Mouse (Mus musculus) lung, adult 2 months (tissue): Measurements from ENCODE around the gene Pla2g2c. TPM values are rescaled to one million over a fixed set of nuclear protein-coding genes. Genes with fewer than 3 reads are reported as not detected.
A peak's percentile ranks its signal among the peaks of the same experiment; 100 is the strongest.

Source experiments
- DNase-seq: peaks from one replicate; pipeline ENCODE4 v3.0.0; 2022
- H3K4me1 ChIP-seq: fragments of 200-500 bp; 2 replicates; pipeline ENCODE4 v1.6.1; 2011; ENCODE audit warnings: low read length; ENCODE audit not compliant: control insufficient read depth, insufficient read depth
- H3K4me3 ChIP-seq: fragments of 200-500 bp; replicated peaks from 2 replicates; pipeline ENCODE3; 2011; ENCODE audit warnings: low read depth, mild to moderate bottlenecking, control low read depth, low read length; ENCODE audit errors: extremely low read depth
- CTCF ChIP-seq: fragments of 200-500 bp; IDR thresholded peaks from 2 replicates; pipeline ENCODE4 v1.5.1; 2011; ENCODE audit warnings: mild to moderate bottlenecking, low read length, control low read depth; ENCODE audit not compliant: insufficient read depth
- POLR2A ChIP-seq: fragments of 200-500 bp; IDR thresholded peaks from 2 replicates; pipeline ENCODE4 v1.6.1; 2011; ENCODE audit warnings: low read depth, mild to moderate bottlenecking, control low read depth, low read length, borderline replicate concordance; ENCODE audit errors: extremely low read depth
- whole genome bisulfite sequencing: fragments of 180-500 bp; shearing (Covaris S2); methylation state at CpG from one replicate; pipeline ENCODE4 v1.1.7; 2018; 5-methylcytosine and 5-hydroxymethylcytosine counted together
- polyA plus RNA-seq: library from polyadenylated mRNA; depleted of rRNA; stranded (reverse); fragments of >200 nt; gene quantifications from 2 replicates; pipeline ENCODE4 v1.2.3, GENCODE M21; 2012

Pla2g2c gene
- polyA plus RNA-seq, 1 experiment, result 0.93 TPM

GRCm38 (mm10) chr4:138708636-138709035, 16.0 kb upstream of the Pla2g2c start:
- WGBS, result 7% methylated on average over 7 of the region's 7 CpGs
- TF ChIP-seq POLR2A (no peak), CTCF (peak; percentile 80)
- no peaks in the 10 kb centered on the region for H3K4me1 ChIP-seq
- peak; percentile 64 for DNase-seq
- no peak overlapping the region for H3K4me3 ChIP-seq

DNA sequence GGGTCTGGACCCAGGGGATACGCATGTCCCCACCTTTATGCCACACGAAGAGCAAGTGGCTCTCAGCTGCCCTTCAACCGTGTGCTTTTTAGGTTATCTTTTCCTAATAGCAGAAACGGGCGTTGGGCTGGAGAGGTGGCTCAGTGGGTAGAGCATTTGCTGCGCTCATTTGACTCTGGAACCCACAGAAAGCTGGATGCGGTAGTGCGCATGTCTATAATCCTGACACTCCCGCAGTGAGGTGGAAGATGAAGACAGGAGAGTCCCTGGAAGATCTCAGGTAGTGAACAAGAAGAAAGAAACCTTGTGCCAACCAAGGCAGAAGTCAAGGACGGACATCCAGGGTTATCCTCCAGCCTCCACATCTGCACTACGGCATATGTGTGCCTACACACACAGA, 15.3 kb upstream of the Pla2g2c start:
- WGBS, result 82% methylated on average over 11 of the region's 11 CpGs
- no peak for DNase-seq
- Histone ChIP-seq H3K4me1 (no peaks in the 10 kb centered on the region), H3K4me3 (no peak overlapping the region)
- no peak for TF ChIP-seq CTCF
- no peak for TF ChIP-seq POLR2A

- Histone ChIP-seq H3K4me3 (no peak overlapping the region), H3K4me1 (no peaks in the 10 kb centered on the region)
- WGBS, result 67% methylated on average over 7 of the region's 7 CpGs
- TF ChIP-seq POLR2A, result no peak
- TF ChIP-seq CTCF, result no peak
- no peak for DNase-seq
These were observed 14.6 kb upstream of the Pla2g2c start for GRCm38 (mm10) chr4:138709944-138710343.

DNA sequence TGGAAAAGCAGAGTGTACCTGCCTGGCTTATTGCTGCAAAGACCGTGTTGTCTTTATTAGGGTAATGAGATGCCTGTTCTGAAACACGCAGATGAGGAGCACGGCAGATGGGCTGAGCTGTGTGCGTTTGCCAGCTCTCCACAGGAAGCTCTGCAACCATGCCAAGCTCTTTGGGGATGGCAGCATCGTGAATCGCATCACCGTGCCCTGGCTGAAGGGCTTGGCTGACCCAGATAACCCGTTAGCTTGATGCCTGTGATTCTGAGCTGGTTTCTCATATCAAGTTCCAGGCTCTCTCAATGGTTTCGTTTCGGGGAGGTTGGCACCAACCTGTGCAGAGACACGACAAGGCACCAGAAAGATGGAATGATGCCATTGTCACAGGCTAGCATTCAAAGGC, 14.0 kb upstream of the Pla2g2c start:
- no peak overlapping the region for H3K4me3 ChIP-seq
- TF ChIP-seq CTCF (no peak), POLR2A (no peak)
- H3K4me1 ChIP-seq, result no peaks in the 10 kb centered on the region
- 78% methylated on average over 11 of the region's 11 CpGs for WGBS
- DNase-seq, result no peak

DNA sequence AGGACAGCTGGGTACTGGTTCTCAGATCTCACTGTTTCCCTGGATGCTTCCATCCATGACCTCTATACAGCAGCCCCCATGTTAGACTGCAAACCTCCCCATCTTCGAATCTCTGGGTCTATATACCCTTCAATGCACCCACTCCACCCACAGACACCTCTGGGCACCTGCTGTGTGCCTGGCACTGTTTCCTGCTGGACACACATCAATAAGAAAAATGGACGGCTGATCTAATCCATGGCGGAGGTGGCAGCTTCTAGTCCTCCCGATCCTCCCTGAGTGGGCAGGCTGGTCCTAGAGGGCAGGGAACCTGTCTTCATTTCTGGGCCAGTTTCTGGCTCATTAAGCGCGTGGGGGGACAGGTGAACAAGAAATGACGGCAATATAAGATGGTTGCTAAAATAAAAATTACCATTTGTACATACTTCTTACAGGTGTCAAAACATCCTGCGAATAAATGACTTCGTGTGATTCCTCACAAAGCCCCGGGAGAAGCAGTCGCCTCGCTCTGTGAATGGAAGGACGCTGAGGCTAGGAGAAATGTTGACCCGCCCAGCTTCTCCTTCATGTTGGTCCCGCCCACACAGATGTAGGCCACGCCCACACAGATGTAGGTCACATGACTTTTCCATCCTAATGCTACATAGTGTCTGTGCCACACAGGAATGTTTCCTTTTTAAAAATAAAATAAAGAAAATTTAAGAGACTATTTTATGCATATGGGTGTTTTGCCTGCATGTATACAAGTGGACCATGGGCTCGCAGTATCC, 13.4 kb upstream of the Pla2g2c start:
- no peaks in the 10 kb centered on the region for H3K4me1 ChIP-seq
- TF ChIP-seq POLR2A (no peak), CTCF (no peak)
- 58% methylated on average over 17 of the region's 17 CpGs for WGBS
- no peak overlapping the region for H3K4me3 ChIP-seq
- no peak for DNase-seq

DNA sequence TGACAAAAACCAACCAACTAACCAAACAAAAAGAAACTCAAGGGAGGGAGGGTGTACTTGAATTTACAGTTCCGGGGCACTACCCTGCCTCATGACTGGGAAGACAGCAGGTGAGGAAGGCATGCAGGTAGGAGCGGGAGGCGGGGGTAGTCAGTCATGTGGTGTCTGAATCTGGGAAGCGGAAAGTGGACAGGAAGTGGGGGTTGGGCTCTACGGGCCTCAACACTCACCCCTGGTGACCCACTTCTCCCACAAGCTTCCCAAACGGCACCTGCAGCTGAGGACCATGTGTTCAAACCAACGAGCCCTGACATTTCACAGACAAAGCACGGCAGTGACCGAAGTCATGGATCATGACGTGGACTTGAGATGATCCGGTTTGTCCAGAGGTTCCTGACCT, 12.5 kb upstream of the Pla2g2c start:
- WGBS, result 69% methylated on average over 11 of the region's 11 CpGs
- Histone ChIP-seq H3K4me3 (no peak overlapping the region), H3K4me1 (no peaks in the 10 kb centered on the region)
- no peak for DNase-seq
- TF ChIP-seq POLR2A (no peak), CTCF (no peak)

- Histone ChIP-seq H3K4me1 (no peaks in the 10 kb centered on the region), H3K4me3 (no peak overlapping the region)
- TF ChIP-seq POLR2A (no peak), CTCF (no peak)
- DNase-seq, result no peak
- WGBS, result 67% methylated on average over 8 of the region's 8 CpGs
These were observed 12.0 kb upstream of the Pla2g2c start for GRCm38 (mm10) chr4:138712621-138713020.

DNA sequence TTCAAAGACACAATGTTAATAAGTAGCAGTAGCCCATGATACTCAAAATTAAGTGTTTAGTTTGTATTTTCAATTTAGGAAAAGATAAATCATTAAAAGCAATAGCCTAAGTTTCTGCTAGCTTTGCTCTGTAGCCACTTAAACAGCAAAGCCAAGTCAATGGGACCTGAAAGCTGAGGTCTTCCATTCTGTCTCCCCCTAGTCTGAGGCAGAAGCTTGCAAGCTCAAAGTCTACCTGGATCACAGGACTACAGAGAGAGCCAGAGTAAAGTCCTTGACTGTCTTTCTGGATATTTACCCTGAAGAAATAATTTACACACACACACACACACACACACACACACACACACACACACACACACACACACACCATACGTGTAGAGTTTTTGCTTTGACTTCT, 10.4 kb upstream of the Pla2g2c start:
- 71% methylated on average over 1 of the region's 1 CpGs for WGBS
- Histone ChIP-seq H3K4me3 (no peak overlapping the region), H3K4me1 (no peaks in the 10 kb centered on the region)
- no peak for TF ChIP-seq CTCF
- TF ChIP-seq POLR2A, result no peak
- no peak for DNase-seq

- WGBS, result 75% methylated on average over 9 of the region's 9 CpGs
- TF ChIP-seq POLR2A (no peak), CTCF (no peak)
- Histone ChIP-seq H3K4me1 (no peaks in the 10 kb centered on the region), H3K4me3 (no peak overlapping the region)
- DNase-seq, result no peak
These were observed 7.9 kb upstream of the Pla2g2c start for GRCm38 (mm10) chr4:138716697-138717096.

DNA sequence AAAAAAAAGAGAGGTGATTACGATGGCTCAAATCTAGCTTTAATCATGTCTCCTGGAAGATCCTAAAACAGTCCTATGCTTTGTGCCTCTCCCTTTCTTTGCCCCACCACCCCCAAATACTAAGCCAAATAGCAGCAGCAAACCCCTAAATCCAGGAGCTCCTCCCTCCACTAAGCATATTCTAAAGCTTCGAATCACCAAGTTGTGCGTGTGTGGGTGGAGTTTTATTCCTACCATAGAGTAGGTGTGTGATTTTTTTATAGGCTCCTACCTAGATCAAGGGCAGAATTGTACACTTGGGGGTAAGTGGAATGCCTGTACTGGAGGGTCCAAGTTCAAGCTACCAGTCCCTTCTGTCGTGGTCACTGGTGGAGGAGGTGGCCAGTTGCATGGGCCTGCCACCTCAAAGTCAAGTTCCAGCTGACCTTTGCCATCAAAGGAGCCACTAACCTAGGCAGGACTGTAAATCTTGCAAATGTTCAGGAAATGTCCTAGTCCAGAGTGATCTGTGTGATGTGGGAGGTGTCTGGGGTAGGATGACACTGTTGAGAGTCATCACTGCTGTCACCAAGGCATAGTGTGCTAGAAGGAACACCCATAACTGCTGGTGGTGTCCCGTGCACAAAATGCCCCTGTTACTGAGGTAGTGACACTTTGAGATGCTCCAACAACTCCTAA, 5.9 kb upstream of the Pla2g2c start:
- no peak overlapping the region for H3K4me3 ChIP-seq
- TF ChIP-seq POLR2A (no peak), CTCF (no peak)
- WGBS, result 76% methylated on average over 5 of the region's 5 CpGs
- DNase-seq, result no peak
- no peaks in the 10 kb centered on the region for H3K4me1 ChIP-seq
